Mouse (Mus musculus) liver, adult 2 months (tissue): ENCODE data around the gene Tbc1d16.

ENCODE experiments used
- CTCF ChIP-seq: fragments of 200-500 bp; IDR thresholded peaks from 2 replicates; pipeline ENCODE4 v1.5.1; 2011; ENCODE audit warnings: low read depth, low read length, control low read depth
- POLR2A ChIP-seq: fragments of 200-500 bp; IDR thresholded peaks from 2 replicates; pipeline ENCODE4 v1.6.1; 2011; ENCODE audit warnings: low read length, control low read depth; ENCODE audit not compliant: insufficient read depth; ENCODE audit errors: extremely low read depth

GRCm38 (mm10) chr11:119192605-119193004 lies 35.7 kb downstream of the Tbc1d16 start:
- TF ChIP-seq POLR2A (no peak), CTCF (no peak)
